Mouse (Mus musculus) adrenal gland, postnatal 10 days (tissue): Measurements from ENCODE around the gene Ndnf. TPM values are rescaled to one million over a fixed set of nuclear protein-coding genes. Genes with fewer than 3 reads are reported as not detected.
A peak's percentile ranks its signal among the peaks of the same experiment; 100 is the strongest.

Experiments
- DNase-seq: peaks from one replicate; pipeline ENCODE4 v3.0.0; 2021; ENCODE audit warnings: mixed read lengths
- long read RNA-seq, 2 experiments: library from polyadenylated mRNA; stranded (forward); transcript quantifications; one replicate each; pipeline ENCODE4 v2.0.0; 2021
- total RNA-seq, 2 experiments: library from RNA; stranded (reverse); gene quantifications; 2 replicates each; pipeline ENCODE4 v1.2.3; 2021

Ndnf gene
- total RNA-seq = 1 to 10 TPM; 3.3 to 3.9 TPM
- long read RNA-seq, experiment 1, full-length matches to known transcripts = 1 of 1 reads
- long read RNA-seq, experiment 1, partial matches to known transcripts = 0 of 1 reads
- long read RNA-seq, experiment 1, other reads (novel, unspliced or antisense) = 0 of 1 reads
- long read RNA-seq, experiment 2, partial matches to known transcripts = 0 of 3 reads
- long read RNA-seq, experiment 2, other reads (novel, unspliced or antisense) = 3 of 3 reads

DNA sequence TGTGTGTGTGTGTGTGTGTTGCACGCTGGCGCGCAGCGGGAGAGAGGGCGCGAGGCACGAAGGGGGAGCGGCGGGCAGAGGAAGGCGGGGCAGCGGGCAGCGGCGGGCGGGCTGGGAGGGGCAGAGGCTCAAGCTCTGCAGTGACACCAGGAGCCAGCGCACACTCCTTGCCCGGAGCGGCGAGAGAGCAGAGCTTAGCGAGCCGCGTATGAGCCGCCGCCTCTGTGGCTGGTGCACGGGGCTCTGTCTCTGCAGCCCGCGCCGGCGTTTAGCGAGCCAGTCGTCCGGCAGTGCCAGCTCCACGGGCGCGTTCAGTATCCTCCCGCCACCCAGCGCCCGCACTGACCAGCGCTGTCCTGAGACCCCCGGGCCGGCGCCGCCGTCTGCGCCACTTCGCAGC, at the start of gene Ndnf:
Gene Ndnf, plus strand, starts transcription at position 140 of the 400 bp plus-strand sequence.
- DNase-seq = peak; percentile 88

DNA sequence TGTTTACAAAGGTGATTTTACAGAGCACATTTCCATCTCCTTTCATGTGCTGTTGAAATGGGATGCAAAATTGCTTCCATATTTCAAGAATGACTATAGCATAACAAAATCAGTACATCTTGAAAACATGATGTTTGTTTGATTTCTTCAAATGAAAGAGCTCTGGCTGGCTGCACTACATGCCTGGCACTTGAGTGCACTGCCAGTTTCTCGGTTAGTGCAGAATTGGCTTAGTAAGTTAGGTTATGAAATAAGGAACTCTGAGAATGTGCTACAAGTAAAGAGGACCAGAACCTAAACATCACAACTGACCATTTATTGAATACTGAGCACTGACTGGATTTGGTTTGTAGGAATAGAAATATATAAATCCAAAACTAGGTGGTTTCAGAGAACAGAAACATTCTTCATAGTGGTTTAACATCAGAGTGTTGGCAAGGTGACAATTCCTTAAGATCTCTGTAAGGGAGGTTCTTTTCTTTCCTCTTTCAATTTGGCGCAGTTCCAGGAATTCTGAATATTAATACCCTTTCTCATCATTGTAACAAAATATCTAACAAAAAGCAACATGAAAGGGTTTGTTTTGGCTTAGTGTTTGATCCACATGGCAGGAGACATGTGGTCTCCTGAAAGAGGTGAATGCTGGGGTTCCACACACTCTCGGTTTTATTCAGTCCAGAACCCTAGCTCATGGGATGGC, 48.2 kb upstream of the Ndnf start:
- DNase-seq = no peak

DNA sequence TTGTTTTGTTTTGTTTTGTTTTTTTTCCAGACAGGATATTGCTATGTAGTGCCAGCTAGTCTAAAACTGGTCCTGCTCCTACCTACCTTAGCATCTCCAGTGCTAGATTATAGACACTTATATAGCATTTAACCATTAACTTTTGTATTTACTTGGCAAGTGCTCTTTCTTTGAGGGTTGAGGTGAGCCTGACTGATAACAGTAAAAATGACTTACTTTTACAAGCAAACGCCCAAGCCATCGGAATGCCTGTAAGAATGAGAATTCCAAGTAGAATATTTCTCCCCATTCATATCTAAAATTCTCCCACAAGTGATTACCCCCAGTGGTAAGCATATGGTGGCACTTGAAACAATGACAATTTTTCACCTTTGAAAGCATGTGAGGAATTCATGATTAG, 40.8 kb upstream of the Ndnf start:
- no peak for DNase-seq

DNA sequence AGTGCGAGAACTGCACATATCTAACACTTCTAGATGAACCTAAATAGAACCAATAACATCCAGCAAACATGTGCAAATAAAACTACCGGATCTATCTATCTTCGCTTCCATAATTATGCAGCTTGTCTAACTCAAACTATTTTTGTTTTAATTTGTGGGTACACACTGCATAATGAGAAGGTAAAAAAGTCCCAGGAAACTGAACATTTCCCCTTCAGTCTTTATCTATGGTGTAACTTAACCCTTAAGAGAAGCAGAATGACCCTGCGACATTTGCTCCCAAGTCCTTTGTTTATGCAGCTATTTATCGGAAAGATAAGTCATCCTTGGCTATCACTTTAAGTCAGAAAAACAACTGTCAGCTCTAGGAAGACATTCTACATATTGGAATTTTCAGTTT, 39.2 kb upstream of the Ndnf start:
- no peak for DNase-seq

DNA sequence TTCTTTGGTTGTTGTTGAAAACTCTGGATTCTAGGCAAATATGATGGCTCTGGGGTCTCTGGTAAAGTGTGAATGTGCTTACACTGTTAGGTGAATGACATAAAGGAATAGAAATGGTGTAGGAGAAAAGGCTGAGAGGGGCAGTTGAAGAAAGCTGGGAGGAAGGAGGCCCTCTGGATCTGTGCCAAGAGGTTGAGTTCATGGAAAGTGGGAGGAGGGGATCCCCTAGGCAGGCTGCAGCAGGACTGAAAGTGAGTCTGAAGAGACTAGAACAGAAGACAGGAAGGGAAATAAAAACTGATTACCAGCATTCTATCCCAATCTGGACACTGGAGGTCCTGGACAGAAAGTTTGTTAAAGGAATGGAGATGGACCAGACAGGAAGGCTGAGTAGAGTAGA, 29.0 kb upstream of the Ndnf start:
- DNase-seq = no peak

DNA sequence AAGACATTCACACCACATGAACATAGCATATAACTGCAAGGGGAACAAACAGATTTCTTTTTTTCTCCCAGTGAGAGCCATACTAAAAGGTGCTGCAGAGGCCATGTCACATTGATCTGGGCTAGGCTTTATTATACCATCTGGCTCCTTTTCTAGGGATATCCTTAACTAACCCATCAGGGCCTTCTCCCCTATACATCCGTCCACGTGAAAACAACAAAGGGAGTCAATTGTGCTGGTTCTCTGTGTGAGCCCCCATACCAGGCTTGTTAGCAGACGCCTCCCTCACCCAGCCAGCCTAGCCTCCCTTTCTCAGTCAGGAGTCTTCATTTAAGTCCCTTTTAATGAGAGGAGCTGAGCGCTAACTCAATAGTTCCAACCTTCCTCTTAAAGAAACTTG, 27.3 kb upstream of the Ndnf start:
- no peak for DNase-seq

DNA sequence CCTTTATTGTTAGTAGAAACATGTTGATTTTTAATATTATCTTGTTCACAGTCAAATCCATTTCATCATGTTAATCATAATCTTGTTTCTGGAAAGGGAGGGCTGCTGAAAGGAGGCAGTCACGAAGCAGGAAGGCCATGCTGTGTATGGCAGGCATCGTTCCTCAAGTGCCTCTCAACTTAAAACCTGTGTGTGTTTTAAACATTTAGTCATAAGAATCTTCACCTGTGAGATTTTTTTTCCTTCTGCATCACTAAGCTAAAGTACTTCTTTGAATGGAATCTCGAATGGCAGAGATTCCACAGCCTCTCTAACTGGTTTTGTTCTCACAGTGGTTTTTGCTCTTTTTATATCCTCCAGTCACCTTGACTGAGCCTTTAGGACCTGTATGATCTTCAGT, 25.0 kb upstream of the Ndnf start:
- no peak for DNase-seq

DNA sequence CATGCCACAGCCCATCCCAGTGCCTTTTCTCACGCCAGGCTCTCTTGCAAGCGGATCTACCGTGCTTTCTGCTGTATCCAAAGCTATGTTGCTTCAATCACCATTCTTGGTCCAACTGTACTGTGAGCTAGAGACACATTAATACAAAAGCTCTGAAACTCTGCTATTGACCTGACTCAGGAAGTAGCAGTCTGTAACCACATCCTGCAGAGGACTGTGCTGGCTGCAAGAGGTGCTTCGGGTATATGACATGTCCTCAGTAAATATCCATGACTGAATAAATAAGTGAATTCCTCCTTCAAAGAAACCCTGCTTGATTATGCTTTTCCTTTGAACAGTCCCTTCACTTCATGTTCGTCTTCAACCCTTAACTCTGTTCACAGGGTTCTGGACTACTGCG, 23.7 kb upstream of the Ndnf start:
- no peak for DNase-seq

DNA sequence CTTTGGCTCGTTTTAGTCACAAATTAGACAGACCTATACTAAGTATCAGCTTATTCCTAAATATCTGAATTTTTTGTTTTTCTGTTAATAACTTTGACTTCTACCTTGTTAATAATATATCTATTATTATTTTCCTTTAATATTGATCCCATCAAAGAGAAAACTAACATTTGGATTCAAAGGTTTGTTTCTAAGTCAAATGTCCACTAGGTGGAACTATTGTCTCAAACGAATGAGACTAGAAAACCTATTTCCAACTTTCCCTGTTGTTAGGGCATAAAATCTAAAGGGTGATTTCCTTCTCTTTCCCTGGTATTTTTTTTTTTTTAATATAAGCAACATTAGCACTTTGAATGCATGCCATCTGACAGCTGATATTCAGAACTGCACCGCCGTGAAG, 20.0 kb upstream of the Ndnf start:
- no peak for DNase-seq

DNA sequence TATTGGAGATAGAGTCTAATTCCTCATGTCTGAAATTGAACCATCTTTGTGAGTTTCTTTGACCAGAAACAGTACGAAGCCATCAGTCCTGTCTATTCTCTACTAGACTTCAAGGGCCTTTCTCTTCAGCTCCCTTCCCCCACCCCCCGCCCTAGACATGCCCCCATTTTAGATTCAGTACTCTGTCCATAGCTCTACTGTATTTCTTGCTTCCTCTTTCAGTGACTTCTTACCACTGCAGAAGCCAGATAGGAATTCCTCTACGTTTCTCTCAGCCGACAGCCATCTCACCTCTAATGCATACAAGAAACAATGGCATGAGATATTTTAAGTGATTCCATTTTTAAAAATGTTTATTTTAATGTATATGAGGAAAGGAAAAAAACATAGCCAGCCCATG, 10.1 kb upstream of the Ndnf start:
- no peak for DNase-seq

DNA sequence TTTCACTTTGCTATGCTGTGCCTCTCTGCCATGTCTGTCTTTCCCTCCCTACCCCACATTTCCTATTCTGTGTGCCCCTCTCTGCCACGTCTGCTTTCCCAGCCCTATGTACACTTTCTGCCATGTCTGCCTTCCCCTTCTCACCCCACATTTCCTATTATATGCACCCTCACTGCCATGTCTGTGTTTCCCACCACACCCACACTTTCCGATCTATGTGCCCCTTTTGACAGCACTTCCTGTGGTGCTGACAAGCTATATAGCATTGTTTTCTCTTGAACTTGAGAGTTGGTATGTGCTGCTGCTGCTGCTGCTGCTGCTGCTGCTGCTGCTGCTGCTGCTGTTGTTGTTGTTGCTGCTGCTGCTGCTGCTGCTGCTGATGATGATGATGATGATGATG, 9.3 kb upstream of the Ndnf start:
- DNase-seq = no peak

DNA sequence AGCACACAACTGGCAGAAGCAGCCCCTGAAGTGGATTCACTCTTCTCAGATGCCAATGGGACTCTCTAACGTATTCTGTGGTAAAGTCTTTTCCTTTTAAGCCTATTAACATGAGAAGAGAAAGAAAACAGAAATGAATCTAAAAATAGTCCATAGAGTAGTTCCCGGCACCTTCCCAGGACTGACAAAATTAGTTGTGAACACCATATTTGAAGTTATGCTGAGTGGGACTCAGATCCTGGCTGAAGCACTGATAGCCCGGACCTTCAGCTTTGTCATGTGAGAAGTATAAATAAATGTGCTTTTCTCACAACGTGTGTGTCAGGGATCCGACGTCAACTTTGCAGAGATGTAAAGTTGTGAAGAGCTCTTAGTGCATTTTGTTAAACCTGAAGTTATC, 7.4 kb upstream of the Ndnf start:
- DNase-seq = no peak

DNA sequence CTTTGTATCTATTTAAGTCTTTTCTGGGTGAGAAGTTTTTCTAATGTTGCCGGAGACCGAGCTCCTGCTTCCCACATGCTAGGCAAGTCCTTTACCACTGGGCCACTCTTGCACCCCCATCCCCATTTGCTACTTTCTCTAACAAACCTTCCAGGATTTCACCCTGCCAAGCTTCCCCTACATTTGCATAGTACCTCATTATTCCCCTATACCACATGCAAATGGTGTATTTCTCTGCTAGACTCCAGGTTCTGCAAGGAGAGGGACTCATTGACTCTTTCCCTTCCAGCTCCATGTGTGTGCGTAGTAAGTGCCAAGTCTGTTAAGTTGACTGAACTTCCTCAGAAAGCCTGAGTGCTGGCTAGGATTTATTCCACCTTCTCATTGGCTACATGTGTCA, 5.1 kb upstream of the Ndnf start:
- DNase-seq = no peak

DNA sequence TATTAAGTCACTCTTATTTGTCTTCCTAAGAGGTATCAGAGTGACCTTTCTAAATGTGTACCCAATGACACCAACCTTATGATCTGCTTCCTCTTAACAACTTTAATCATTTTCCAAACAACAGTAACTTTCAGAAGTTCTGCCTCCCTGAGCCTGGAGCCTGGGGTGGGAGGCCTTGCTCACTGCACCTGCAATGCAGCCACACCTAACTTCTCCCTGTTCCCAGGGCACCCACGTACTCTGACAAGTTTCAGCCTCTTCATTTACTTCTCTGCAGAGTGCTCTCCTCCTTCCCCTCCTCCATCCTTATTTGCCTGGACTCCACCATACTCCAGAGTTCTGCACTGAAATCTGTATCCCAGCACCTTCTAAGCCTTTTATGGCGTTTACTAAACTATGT, 1.4 kb upstream of the Ndnf start:
- DNase-seq = no peak

DNA sequence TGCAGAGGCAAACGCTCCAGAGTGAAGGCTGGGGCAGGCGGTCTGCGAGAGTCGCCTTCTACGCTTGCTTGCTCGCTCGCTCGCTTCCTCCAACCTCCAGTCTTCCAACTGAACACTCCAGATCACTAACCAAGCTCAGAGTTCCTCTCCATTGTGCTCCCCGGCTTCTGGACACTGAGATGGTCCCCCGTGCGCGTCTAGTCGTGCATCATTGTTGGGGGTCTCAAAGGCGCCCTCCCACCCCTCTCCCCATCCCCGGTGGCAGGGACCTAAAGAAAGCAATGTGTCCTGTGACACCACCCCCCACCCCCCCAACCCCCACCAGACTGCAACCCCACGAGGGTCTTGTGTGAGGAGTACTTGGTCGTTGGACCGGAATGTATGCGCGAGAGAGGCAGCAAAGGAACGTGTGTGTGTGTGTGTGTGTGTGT, 394 bp upstream of the Ndnf start:
- DNase-seq = peak; percentile 24

DNA sequence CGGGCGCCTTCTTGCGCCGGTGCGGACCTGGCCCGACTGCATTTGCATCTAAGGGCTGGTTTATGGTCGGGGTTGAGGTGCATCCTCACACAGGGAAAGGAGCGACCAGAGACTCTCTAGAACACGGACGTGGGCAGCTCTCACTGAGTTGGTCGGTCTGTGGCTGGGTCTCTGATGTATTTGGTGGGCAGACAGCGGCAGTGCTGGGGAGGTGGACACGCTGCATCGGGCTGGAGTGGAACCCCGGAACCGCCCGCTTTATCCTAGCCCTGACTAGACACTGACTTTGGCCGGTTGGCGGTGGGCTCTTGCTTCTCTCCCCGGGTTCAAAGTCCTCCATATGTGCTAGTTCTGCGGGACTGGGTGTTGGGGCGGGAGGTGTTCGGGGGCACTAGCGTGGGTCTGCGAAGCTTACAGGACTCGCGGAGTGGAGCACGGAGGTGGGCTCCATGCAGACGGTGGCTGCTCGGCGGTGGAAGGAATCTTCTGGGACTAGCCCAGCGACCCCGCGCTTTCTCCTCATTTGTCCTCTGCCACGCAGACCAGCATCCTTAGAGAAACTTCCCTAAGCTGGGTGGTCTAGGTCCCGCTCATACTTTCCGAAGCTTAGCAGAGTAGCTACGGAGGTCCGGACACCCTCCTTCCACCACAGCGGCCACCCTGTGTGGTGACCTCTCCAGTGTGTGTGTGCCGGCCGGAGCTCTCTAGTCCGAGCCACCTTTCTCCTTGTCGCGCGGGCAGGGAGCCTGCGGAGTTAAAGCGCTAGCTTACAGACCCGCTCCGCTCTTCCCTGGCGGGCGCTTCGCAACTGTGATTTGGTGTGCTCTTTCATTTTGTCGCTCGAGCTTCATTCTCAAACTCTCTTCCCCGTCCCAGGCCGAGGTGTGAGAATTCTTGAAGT, 991 bp downstream of the Ndnf start:
- DNase-seq = peak; percentile 58

DNA sequence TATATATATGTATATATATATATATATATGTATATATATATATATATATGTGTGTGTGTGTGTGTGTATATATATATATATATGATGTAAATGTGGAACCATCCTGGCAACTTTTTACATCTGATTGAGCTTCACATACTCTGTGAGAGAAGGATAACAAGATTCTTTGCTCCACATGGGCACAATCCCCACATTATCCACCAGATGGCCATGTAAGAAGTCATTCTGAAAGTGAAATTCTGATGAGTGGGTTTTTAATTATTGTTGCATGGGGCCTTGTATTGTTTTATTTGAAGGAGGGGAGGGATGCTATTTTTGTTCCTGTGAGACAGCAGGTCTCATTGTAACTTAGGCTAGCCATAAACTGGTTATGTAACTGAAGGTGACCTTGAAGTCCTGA, 22.5 kb downstream of the Ndnf start:
- DNase-seq = no peak

DNA sequence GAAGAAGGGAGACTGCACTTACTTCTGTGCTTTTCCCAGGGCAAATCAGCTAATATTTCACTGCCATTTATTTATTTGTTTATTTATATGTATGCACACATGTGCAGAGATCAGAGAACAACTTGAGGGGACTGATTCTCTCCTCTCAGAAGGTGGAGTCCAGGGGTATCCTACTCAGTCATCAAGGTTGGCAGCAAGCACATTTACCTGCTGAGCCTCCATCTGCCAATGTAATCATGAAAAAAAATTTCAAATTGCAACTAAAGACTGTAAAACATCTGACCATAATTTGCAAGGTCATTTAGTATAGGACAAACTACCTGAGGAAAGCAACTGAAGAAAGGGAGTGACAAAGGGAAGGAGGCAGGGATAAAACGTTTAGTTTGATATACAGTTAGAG, 49.3 kb downstream of the Ndnf start:
- DNase-seq = no peak

DNA sequence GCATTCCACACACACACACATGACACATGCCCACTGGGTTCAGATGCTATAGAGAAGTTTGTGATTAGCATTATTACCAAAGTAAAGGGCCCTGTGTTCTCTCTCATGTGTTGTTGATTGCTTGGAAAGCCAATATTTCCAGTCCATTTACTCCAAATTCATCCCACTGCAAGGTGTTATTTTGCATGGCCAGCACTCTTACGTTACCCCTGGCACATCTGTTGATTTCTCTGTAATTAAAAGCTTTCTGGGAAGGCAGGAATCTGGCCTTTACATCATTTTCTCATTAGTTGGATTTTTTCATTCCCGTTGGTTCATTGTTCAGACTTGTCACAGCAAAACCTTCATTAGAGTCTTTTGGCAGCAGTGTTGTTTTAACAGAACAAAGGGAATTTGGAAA, 54.3 kb downstream of the Ndnf start:
- DNase-seq = no peak

DNA sequence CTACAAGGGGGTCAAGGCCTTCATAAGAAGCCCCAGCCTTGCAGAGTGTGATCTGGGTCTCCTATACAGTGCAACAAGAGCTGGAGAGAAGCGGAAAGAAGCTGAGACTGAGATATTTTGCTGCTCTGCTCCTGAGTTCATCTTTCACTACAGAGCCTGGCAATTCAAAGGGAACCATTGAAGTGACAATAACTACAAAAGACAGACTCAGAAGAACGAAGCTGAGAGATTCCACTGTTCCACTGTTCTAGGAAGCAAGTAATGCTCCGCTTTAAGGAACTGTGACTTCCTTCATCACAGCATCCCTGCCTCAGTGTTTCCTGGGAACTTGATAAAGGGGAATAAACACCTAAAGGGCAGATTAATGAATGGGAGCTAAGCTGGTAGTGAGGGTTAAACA, 56.9 kb downstream of the Ndnf start:
- no peak for DNase-seq

DNA sequence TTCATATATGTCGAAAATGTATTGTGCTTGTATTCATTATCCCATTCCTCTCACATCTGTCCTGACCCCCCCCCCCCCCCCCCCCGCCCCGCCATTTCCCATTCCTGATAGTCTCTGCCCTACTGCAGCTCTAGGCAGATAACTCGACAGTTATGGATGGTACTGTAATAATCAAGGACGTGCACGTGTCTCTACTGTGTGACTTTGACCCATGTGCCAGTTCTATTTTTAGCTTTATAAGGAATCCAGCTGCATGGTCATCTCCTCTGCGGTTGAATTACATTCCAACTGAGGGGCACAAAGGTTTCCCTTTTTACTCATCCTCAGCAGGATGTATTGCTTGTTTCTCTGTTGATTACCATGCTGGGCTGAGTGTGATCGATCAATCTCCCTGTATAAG, 68.1 kb downstream of the Ndnf start:
- peak; percentile 16 for DNase-seq

DNA sequence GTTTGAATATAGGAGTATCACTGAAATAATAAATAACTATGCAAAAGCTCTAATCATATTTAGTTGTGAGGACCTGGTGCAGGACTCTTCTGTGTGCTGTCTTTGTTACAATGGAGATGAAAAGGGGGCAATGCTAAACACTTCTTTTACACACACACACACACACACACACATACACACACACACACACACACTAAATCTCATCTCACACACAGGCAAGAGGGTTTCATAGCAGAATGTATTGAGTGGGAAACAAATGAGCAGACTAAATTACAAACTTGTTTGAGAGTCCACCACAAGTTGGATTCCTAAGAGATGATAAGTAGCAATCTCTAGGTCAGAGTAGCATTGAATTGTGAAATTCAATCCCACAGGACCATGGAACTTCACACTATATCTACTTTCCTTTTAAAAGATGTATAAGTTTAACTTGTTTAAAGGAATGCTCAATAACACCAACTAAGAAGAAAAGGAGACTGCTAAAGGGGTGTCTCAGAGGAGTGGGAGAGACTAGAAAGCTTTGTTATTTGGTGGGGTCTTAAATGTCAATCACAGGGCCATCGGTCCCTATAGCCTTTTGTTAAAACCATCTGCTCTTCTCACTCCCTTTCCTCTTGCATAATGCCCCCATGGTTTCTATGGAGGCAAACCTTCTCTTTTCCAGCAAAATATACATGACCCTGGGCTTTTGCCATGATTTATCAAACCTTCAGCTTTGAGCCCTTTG, 71.9 kb downstream of the Ndnf start:
- DNase-seq = no peak

DNA sequence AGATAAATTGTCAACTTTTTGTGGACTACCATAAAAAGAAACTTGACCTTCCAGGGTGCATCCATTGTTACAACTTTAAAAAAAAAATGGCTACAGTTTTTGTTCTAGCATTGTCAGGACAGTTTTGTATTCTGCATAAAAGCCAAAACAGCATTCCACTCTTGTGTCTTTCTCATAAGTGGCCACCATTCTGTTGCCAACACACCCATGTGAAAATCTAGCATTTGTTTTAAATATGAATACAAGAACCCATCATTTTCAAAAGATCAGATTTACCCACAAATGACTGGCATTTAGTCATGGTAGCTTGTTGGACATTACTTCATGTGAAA, 72.4 kb downstream of the Ndnf start:
- no peak for DNase-seq
